Comparison of ENCODE assay signal across 14 mouse cellular contexts in genomic region chrX:100765855-100766254, GRCm38 (mm10). TPM values are rescaled to one million over a fixed set of nuclear protein-coding genes. Genes with fewer than 3 reads are reported as not detected.
DNase-seq lines count a peak whose midpoint lies in the region; ATAC-seq and TF ChIP-seq lines count a peak whose summit lies in the region.
"Had no signal": no experiment of that assay in that cellular context is flagged by ENCODE, and none has a peak within 500 bp of the region (broad histone marks: within the 10 kb centered on the region; RNA-seq: fewer than 3 reads in every experiment).

No protein-coding gene starts in this region.

- no peak overlapping the region for H3K27ac ChIP-seq in liver, embryonic 14.5 days
- H3K27ac ChIP-seq in CH12.LX (ENCODE audit: insufficient read depth, low read depth) = no peak overlapping the region
- H3K27ac ChIP-seq in embryonic facial prominence, embryonic 10.5 days (replicated peaks) = no peak overlapping the region
- H3K27ac ChIP-seq: embryonic facial prominence, embryonic 15.5 days; hindbrain, embryonic 13.5 days; liver, embryonic 15.5 days had no signal

- DNase-seq in cerebellum, postnatal 10 days = peak; percentile 36 to 38
- DNase-seq in cerebellum, postnatal 36 days = no peak
- no peak for DNase-seq in liver, embryonic 14.5 days (ENCODE audit: low read depth in 3 of 3, low spot score in 3 of 3)
- DNase-seq in liver (no peak), CH12.LX (ENCODE audit: extremely low read depth) (peak; percentile 34)
- DNase-seq in embryonic facial prominence, embryonic 10.5 days (ENCODE audit: low spot score) = peak; percentile 11
- no peak for DNase-seq in spleen, postnatal 4 days (ENCODE audit: low spot score in 2 of 2)
- DNase-seq in adrenal gland, adult 8-10 months = no peak
- DNase-seq: adrenal gland, postnatal 10 days had no signal

- WGBS in liver, embryonic 14.5 days (ENCODE audit: insufficient replicate concordance) = 68% methylated on average over 6 of the region's 6 CpGs
- 82% methylated on average over 6 of the region's 6 CpGs for WGBS in embryonic facial prominence, embryonic 10.5 days

- H3K9me3 ChIP-seq in liver, embryonic 14.5 days (ENCODE audit: control insufficient read depth, low read length) = no peaks in the 10 kb centered on the region
- no peaks in the 10 kb centered on the region for H3K9me3 ChIP-seq in CH12.LX (replicated peaks; ENCODE audit: low read length)
- H3K9me3 ChIP-seq in embryonic facial prominence, embryonic 10.5 days = no peaks in the 10 kb centered on the region
- H3K9me3 ChIP-seq: embryonic facial prominence, embryonic 15.5 days; hindbrain, embryonic 13.5 days; liver, embryonic 15.5 days; neural tube, embryonic 13.5 days had no signal

- no peak for TF ChIP-seq EP300 in liver, embryonic 14.5 days (IDR thresholded peaks at IDR 0.05; ENCODE audit: low read depth)
- TF ChIP-seq EP300 in CH12.LX (IDR thresholded peaks at IDR 0.05; ENCODE audit: low read length) = no peak

- H3K79me2 ChIP-seq in CH12.LX (replicated peaks; ENCODE audit: control insufficient read depth, extremely low read depth, insufficient read depth, poor library complexity, severe bottlenecking) = no peaks in the 10 kb centered on the region

- no peak for TF ChIP-seq POLR2A in CH12.LX (IDR thresholded peaks at IDR 0.05; ENCODE audit: low read depth, low read length)

- peaks cover 10% of the 10 kb centered on the region for H3K27me3 ChIP-seq in liver, embryonic 14.5 days (ENCODE audit: control insufficient read depth, insufficient read depth, low read length)
- no peaks in the 10 kb centered on the region for H3K27me3 ChIP-seq in CH12.LX (replicated peaks)
- H3K27me3 ChIP-seq in embryonic facial prominence, embryonic 10.5 days (replicated peaks; ENCODE audit: low read depth, poor library complexity, severe bottlenecking) = peaks cover 44% of the 10 kb centered on the region
- H3K27me3 ChIP-seq: hindbrain, embryonic 13.5 days; neural tube, embryonic 13.5 days had no signal

- H3K36me3 ChIP-seq in liver, embryonic 14.5 days (replicated peaks; ENCODE audit: control insufficient read depth, insufficient read depth, low read depth) = no peaks in the 10 kb centered on the region
- no peaks in the 10 kb centered on the region for H3K36me3 ChIP-seq in CH12.LX (replicated peaks in 1 of 2; ENCODE audit: control insufficient read depth in 1 of 2, insufficient read depth in 1 of 2, low read length in 1 of 2)
- no peaks in the 10 kb centered on the region for H3K36me3 ChIP-seq in embryonic facial prominence, embryonic 10.5 days (replicated peaks)
- H3K36me3 ChIP-seq: embryonic facial prominence, embryonic 15.5 days; hindbrain, embryonic 13.5 days; liver, embryonic 15.5 days; neural tube, embryonic 13.5 days had no signal

- no peaks in the 10 kb centered on the region for H3K4me1 ChIP-seq in liver, embryonic 14.5 days (replicated peaks; ENCODE audit: control insufficient read depth in 2 of 2, insufficient read depth in 2 of 2, low read length in 1 of 2)
- H3K4me1 ChIP-seq in CH12.LX (ENCODE audit: control insufficient read depth in 1 of 2, insufficient read depth in 2 of 2) = no peaks in the 10 kb centered on the region
- H3K4me1 ChIP-seq in embryonic facial prominence, embryonic 10.5 days = peaks cover 9% of the 10 kb centered on the region
- H3K4me1 ChIP-seq: liver, embryonic 15.5 days had no signal

- TF ChIP-seq RAD21 in CH12.LX (IDR thresholded peaks at IDR 0.05; ENCODE audit: low read depth, low read length) = peak; percentile 60

- dilution Hi-C loops in CH12.LX (cut with MboI; ENCODE audit: extremely low pct_ligation_motif_present, extremely low pct_unique_long_range_greater_than_20kb, low sequenced_read_pairs) = no loop called here

- ATAC-seq in liver, embryonic 14.5 days (ENCODE audit: insufficient read depth) = no peak
- ATAC-seq: forebrain, embryonic 16.5 days had no signal

- H3K4me3 ChIP-seq in liver, embryonic 14.5 days (ENCODE audit: insufficient read depth in 1 of 2, low read depth in 2 of 2, low read length in 2 of 2) = no peak overlapping the region
- H3K4me3 ChIP-seq in CH12.LX (replicated peaks in 1 of 3; ENCODE audit: low read depth in 2 of 3, low read length in 2 of 3, poor library complexity in 1 of 3) = no peak overlapping the region
- no peak overlapping the region for H3K4me3 ChIP-seq in embryonic facial prominence, embryonic 10.5 days
- H3K4me3 ChIP-seq: embryonic facial prominence, embryonic 15.5 days; hindbrain, embryonic 13.5 days; liver, embryonic 15.5 days; neural tube, embryonic 13.5 days had no signal

- in situ Hi-C loops in CH12.LX (cut with MboI; ENCODE audit: low pct_ligation_motif_present, low pct_unique_long_range_greater_than_20kb, low sequenced_read_pairs) = no loop called here

- no peak overlapping the region for H3K4me2 ChIP-seq in liver, embryonic 14.5 days (ENCODE audit: low read depth)
- no peak overlapping the region for H3K4me2 ChIP-seq in CH12.LX (ENCODE audit: insufficient read depth, low read depth, poor library complexity, severe bottlenecking)
- H3K4me2 ChIP-seq: embryonic facial prominence, embryonic 15.5 days; hindbrain, embryonic 13.5 days; liver, embryonic 15.5 days; neural tube, embryonic 13.5 days had no signal

- TF ChIP-seq CTCF in liver, embryonic 14.5 days (IDR thresholded peaks at IDR 0.05; ENCODE audit: low read depth) = peak; percentile 3; the same call in 1 of the 2 replicates
- TF ChIP-seq CTCF in CH12.LX (conservative IDR thresholded peaks at IDR 0.05 in 1 of 2, IDR thresholded peaks at IDR 0.05 in 1 of 2; ENCODE audit: low read depth in 2 of 2, low read length in 2 of 2) = peak; percentile 28 to 60; a peak in 3 of 4 replicates

- no peak overlapping the region for H3K9ac ChIP-seq in liver, embryonic 14.5 days (replicated peaks)
- H3K9ac ChIP-seq in CH12.LX (ENCODE audit: insufficient read depth, low read depth) = no peak overlapping the region
- H3K9ac ChIP-seq: embryonic facial prominence, embryonic 15.5 days; hindbrain, embryonic 13.5 days; liver, embryonic 15.5 days; neural tube, embryonic 13.5 days had no signal

TF ChIP-seq in CH12.LX, 34 proteins besides CTCF, POLR2A, EP300 and RAD21:
- TF ChIP-seq TBP (conservative IDR thresholded peaks at IDR 0.05; ENCODE audit: low read depth, low read length) = no peak
- no peak for TF ChIP-seq CHD1 (IDR thresholded peaks at IDR 0.05; ENCODE audit: low read depth, low read length)
- no peak for TF ChIP-seq MAX (IDR thresholded peaks at IDR 0.05; ENCODE audit: low read length)
- no peak for TF ChIP-seq PAX5 (IDR thresholded peaks at IDR 0.05; ENCODE audit: low read length)
- no peak for TF ChIP-seq SMC3 (IDR thresholded peaks at IDR 0.05; ENCODE audit: low read depth, low read length)
- no peak for TF ChIP-seq MAZ (IDR thresholded peaks at IDR 0.05; ENCODE audit: low read depth, low read length)
- no peak for TF ChIP-seq CHD2 (IDR thresholded peaks at IDR 0.05; ENCODE audit: low read length)
- no peak for TF ChIP-seq NRF1 (IDR thresholded peaks at IDR 0.05; ENCODE audit: low read depth, low read length)
- no peak for TF ChIP-seq UBTF (IDR thresholded peaks at IDR 0.05; ENCODE audit: low read depth, low read length)

RNA-seq across cellular contexts. Expression of gene Dlg3, which starts 1.7 kb away (rescaled TPM):
- polyA plus RNA-seq in liver, embryonic 14.5 days (2012; rRNA removed) = 1.3 and 1.9 TPM in 2 replicates
- polyA plus RNA-seq in liver, embryonic 14.5 days (2014; fragmentation: Nextera tagmentation; extraction: Ambion mirVana) = 0.43 and 0.53 TPM in 2 replicates
- total RNA-seq in CH12.LX (2012; rRNA removed) (7.6 and 8.4 TPM in 2 replicates), CH12.LX (2014; rRNA removed) (8.3 and 8.7 TPM in 2 replicates)
- 12.1 and 13.8 TPM in 2 replicates for polyA plus RNA-seq in CH12.LX (2012; ENCODE audit: insufficient read length, low read depth)
- 14.1 and 14.4 TPM in 2 replicates for polyA plus RNA-seq in embryonic facial prominence, embryonic 10.5 days (2016; fragmentation: Nextera tagmentation; extraction: Ambion mirVana)
- total RNA-seq in adrenal gland, adult 8-10 months (2022) = 10 to 100 TPM; 41.6 to 82.2 (median 57.2) TPM

RNA-seq across cellular contexts. Expression of gene Gdpd2, which starts 36.2 kb away (rescaled TPM):
- 0.17 and 0.27 TPM in 2 replicates for polyA plus RNA-seq in liver, embryonic 14.5 days (2012; rRNA removed)
- polyA plus RNA-seq in liver, embryonic 14.5 days (2014; fragmentation: Nextera tagmentation; extraction: Ambion mirVana) = 0.04 and 0.20 TPM in 2 replicates
- total RNA-seq in CH12.LX (2012; rRNA removed) (not detected in 2 replicates), CH12.LX (2014; rRNA removed) (not detected in 2 replicates)
- 0.09 TPM in 1 of 2 replicates, not detected in the other for polyA plus RNA-seq in CH12.LX (2012; ENCODE audit: insufficient read length, low read depth)
- polyA plus RNA-seq in embryonic facial prominence, embryonic 10.5 days (2016; fragmentation: Nextera tagmentation; extraction: Ambion mirVana) = 2.7 and 3.1 TPM in 2 replicates
- total RNA-seq in adrenal gland, adult 8-10 months (2022) = under 1 TPM in 2 of 4 experiments, not detected in 2; 0.15 to 0.24 TPM

Comparison
In these comparisons a context has a peak if more than half of its experiments do, and no peak if none do; other contexts are left out.
1. DNase-seq: peak in cerebellum, postnatal 10 days (2 of 2), CH12.LX (single experiment) and embryonic facial prominence, embryonic 10.5 days (single experiment); none in cerebellum, postnatal 36 days (0 of 2), liver, embryonic 14.5 days (0 of 3), liver (single experiment), spleen, postnatal 4 days (0 of 2) and adrenal gland, adult 8-10 months (single experiment).